Mouse (Mus musculus) natural killer cell, adult 2 months (primary cell): ENCODE measurements at regions not wholly inside any gene's neighbourhood (a gene's known extent, or its start where the extent isn't known, plus 50 kb on each side); places are given as distances from the start of the nearest gene placed in this dataset.

Source experiments
- DNase-seq, 2 experiments: peaks; one replicate each; pipeline ENCODE4 v3.0.0; 2022; ENCODE audit warnings: low spot score in 2 of 2

- no peak for DNase-seq
Measured at GRCm38 (mm10) chr13:60508856-60509255, 92.9 kb upstream of the Dapk1 start.

GRCm38 (mm10) chr13:60511101-60511500 lies 90.6 kb upstream of the Dapk1 start:
- no peak for DNase-seq

- DNase-seq: no peak
Measured at GRCm38 (mm10) chr13:60511628-60512027, 90.1 kb upstream of the Dapk1 start.

- DNase-seq: no peak
Measured at GRCm38 (mm10) chr13:60513756-60514155, 88.0 kb upstream of the Dapk1 start.

- DNase-seq: no peak
Measured at GRCm38 (mm10) chr13:60514806-60515205, 86.9 kb upstream of the Dapk1 start.

- DNase-seq: no peak
Measured at GRCm38 (mm10) chr13:60518010-60518409, 83.7 kb upstream of the Dapk1 start.

- no peak for DNase-seq
Measured at GRCm38 (mm10) chr13:60519708-60520107, 82.0 kb upstream of the Dapk1 start.

- no peak for DNase-seq
Measured at GRCm38 (mm10) chr13:60522719-60523450, 78.9 kb upstream of the Dapk1 start.

GRCm38 (mm10) chr13:60527806-60528205 lies 73.9 kb upstream of the Dapk1 start:
- no peak for DNase-seq

GRCm38 (mm10) chr13:60528819-60529218 lies 72.9 kb upstream of the Dapk1 start:
- DNase-seq: no peak

GRCm38 (mm10) chr13:60529381-60530069 lies 72.2 kb upstream of the Dapk1 start:
- DNase-seq: no peak

GRCm38 (mm10) chr13:60533871-60534427 lies 67.8 kb upstream of the Dapk1 start:
- DNase-seq: no peak

- no peak for DNase-seq
Measured at GRCm38 (mm10) chr13:60534501-60534900, 67.2 kb upstream of the Dapk1 start.

- DNase-seq: no peak
Measured at GRCm38 (mm10) chr13:60535045-60535444, 66.7 kb upstream of the Dapk1 start.

GRCm38 (mm10) chr13:60536725-60537124 lies 65.0 kb upstream of the Dapk1 start:
- no peak for DNase-seq

GRCm38 (mm10) chr13:60538110-60538509 lies 63.6 kb upstream of the Dapk1 start:
- no peak for DNase-seq

- no peak for DNase-seq
Measured at GRCm38 (mm10) chr13:60541165-60541564, 60.6 kb upstream of the Dapk1 start.

- DNase-seq: no peak
Measured at GRCm38 (mm10) chr13:60544363-60544762, 57.4 kb upstream of the Dapk1 start.

GRCm38 (mm10) chr13:60545999-60546733 lies 55.6 kb upstream of the Dapk1 start:
- DNase-seq: no peak
